Mouse (Mus musculus): ENCODE data around the gene Thbs3.

The Thbs3 gene

DNA sequence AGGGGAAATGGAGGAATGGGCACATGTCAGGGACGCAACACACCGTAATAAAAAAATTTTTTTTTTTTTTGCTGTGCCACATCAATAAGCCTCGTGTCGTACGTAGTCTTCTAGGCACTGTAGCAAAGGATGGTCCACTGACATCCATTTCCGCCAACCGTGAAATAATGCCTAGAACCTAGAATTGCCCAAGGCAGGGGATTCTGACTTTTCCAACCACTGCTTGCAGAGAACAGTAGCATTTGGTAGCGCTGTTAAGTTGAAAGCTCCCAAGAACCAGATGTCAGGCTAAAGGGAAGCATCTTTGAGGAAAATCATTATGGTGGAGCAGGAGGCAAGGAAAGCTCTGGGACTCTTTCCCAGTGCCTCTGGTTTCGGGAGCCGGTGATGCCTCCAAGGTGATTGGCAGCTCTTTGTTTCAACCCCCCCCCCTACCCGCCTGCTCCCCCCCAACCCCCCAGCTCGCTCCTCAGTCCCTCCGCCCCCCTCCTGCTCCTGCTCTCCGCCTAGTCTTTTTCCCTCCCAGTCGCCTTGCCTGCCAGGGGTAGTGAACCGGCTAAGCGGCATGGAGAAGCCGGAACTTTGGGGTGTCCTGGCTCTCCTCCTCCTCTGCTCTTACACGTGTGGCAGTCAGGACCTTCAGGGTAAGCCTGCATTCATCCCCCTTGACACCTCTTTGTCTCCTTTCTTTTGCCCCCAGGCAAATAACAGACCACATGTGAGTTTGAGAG is at the start of gene Thbs3:
Gene Thbs3 (plus strand): TSS at position 500 of the 731 bp plus-strand sequence.
- in situ Hi-C loops (cut with MboI, MseI) = no loop called here

GRCm38 (mm10) chr3:89165268-89165870 is 49.6 kb upstream of the Thbs3 start:
- in situ Hi-C loops (cut with MboI, MseI) = no loop called here

DNA sequence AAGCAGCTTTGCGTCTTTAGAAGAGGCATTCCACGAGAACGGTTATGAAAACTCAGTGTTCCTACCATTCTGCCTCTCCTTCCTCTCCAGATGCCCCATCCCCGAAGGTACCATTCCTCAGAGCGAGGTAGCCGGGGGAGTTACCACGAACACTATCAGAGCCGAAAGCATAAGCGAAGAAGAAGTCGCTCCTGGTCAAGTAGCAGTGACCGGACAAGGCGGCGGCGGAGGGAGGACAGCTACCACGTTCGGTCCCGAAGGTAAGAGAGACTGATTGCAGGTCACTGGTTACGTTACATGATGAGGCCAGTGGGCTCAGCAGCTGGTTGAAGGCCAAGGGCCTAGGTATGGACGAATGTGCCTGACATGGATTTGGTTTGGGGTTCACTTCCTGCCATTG is 48.0 kb upstream of the Thbs3 start:
- in situ Hi-C loops (cut with MboI, MseI) = no loop called here

DNA sequence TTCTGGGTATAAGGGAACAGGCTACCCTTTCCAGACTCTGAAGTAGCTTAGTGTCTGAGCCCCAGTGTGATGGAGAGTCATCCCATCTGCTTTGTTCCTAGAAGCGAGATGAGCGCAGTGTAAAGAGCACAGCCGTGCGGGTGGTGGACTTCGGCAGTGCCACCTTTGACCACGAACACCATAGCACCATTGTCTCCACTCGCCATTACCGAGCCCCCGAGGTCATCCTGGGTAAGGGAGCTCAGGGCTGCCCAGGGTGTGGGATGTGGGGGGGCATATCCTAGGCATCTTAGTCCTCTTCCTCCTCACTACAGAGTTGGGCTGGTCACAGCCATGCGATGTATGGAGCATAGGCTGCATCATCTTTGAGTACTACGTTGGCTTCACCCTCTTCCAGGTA is 40.1 kb upstream of the Thbs3 start:
- in situ Hi-C loops (cut with MboI, MseI) = no loop called here

- in situ Hi-C loops (cut with MboI, MseI) = no loop called here
Observed at GRCm38 (mm10) chr3:89175544-89175943, 39.4 kb upstream of the Thbs3 start.

DNA sequence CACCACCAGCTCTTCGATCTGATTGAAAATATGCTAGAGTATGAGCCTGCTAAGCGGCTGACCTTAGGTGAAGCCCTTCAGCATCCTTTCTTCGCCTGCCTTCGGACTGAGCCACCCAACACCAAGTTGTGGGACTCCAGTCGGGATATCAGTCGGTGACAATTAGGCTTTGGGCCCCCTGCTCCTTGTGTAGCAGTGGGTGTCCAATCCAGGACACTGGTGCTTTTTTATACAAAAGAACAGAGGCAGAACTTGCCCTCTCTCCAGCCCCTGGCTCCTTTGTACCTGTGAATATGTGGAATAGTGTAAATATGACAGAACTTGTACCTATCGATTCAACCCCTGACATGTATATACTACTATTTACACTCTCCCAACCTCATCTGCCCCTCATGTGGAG is 38.6 kb upstream of the Thbs3 start:
- in situ Hi-C loops (cut with MboI, MseI) = no loop called here

GRCm38 (mm10) chr3:89177242-89178106 is 37.5 kb upstream of the Thbs3 start, which contains the start of gene Scamp3:
Gene Scamp3, plus strand, starts transcription at chr3:89177473.
- in situ Hi-C loops (cut with MboI, MseI) = no loop called here

- in situ Hi-C loops (cut with MboI, MseI) = no loop called here
Observed at GRCm38 (mm10) chr3:89178107-89178385, 36.9 kb upstream of the Thbs3 start.

- in situ Hi-C loops (cut with MboI, MseI) = no loop called here
Observed at GRCm38 (mm10) chr3:89179056-89179455, 35.9 kb upstream of the Thbs3 start.

- in situ Hi-C loops (cut with MboI, MseI) = no loop called here
Observed at GRCm38 (mm10) chr3:89181749-89182500, 33.1 kb upstream of the Thbs3 start.

- in situ Hi-C loops (cut with MboI, MseI) = no loop called here
Observed at GRCm38 (mm10) chr3:89182531-89183057, 32.4 kb upstream of the Thbs3 start.

- in situ Hi-C loops (cut with MboI, MseI) = no loop called here
Observed at GRCm38 (mm10) chr3:89183058-89183958, 31.7 kb upstream of the Thbs3 start, which contains the start of gene Fam189b. Gene Fam189b, plus strand, starts transcription at chr3:89183143.

GRCm38 (mm10) chr3:89183959-89184315 is 31.0 kb upstream of the Thbs3 start:
- in situ Hi-C loops (cut with MboI, MseI) = no loop called here

- in situ Hi-C loops (cut with MboI, MseI) = no loop called here
Observed at GRCm38 (mm10) chr3:89187197-89187596, 27.8 kb upstream of the Thbs3 start.

DNA sequence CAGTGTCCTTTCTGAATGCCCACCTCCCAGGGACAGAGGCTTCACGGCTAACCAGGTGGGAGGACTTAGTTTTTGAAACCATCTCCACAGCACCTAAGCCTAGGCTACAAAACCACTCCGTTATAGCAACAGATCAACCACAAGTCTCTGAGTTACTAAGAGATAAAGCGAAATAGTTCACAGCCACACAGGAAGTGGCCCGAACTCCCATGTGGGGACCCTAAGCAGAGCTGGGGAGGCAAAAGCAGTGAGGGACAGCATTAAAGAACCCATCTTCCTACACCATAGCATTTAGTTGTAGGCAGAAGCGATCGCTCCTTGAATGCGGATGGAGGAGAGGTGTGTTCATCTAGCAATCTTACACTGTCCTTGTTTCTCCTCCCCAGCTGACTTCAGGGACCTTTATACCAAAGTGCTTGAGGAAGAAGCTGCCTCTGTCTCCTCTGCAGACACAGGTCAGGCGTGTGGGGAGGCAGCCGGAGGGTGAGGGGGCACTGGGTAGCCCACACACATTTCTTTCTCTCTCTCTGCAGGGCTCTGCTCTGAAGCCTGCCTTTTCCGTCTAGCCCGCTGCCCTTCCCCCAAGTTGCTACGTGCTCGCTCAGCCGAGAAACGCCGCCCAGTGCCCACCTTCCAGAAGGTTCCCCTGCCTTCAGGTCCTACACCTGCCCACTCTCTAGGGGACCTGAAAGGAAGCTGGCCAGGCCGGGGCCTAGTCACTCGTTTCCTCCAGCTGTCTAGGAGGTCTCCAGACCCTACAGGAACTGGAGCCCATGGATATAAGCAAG is 27.1 kb upstream of the Thbs3 start:
- in situ Hi-C loops (cut with MboI, MseI) = no loop called here

GRCm38 (mm10) chr3:89188478-89188875 is 26.5 kb upstream of the Thbs3 start:
- in situ Hi-C loops (cut with MboI, MseI) = no loop called here

DNA sequence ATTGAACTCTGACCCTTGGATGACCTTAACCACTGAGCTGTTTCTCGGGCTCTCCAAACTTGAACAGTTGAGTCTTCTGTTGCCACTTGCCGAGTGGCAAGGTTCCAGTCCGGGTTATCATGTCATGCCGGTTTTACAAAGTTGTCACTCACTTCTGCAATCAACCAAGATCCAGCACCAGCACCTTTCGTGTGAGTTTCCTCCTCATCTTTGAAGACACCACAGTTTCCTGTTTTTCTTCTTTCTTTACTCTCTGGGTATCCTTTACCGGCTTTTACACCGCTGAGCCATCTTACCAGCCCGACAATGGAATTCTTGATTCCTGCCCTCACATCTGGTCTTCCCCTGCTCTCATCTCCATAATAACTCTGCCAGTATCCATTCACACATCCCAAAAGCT is 24.5 kb upstream of the Thbs3 start:
- in situ Hi-C loops (cut with MboI, MseI) = no loop called here

DNA sequence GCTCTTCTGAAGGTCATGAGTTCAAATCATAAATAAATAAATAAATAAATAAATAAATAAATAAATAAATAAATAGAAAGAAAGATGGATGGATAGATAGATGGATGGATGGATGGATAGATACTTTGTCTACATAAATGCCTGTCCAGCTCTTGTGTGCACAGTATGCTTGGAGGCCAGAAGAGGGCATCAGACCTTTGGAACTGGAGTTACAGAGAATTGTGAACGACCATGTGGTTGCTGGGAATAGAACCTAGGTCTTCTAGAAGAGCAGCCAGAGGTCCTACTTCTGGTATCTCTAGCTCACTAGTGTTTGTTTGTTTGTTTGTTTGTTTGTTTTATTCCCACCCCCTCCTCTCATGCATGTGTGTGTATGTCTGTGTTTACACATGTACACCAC is 21.6 kb upstream of the Thbs3 start:
- in situ Hi-C loops (cut with MboI, MseI) = no loop called here

DNA sequence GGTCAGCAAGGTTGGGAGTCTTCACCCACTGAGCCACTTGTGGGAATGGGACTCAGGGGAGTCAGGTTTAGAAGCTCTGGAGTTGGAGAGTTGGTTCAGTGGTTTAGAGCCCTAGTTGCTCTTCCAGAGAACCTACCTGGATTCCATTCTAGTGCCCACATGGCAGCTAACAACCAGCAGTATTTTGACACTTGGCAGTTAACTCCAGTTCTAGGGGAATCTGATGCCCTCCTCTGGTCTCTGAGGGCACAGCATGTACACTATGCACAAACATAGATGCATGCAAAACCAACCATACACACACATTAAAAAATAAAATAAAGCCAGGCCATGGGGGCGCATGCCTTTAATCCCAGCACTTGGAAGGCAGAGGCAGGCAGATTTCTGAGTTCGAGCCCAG is 21.1 kb upstream of the Thbs3 start:
- in situ Hi-C loops (cut with MboI, MseI) = no loop called here

All from T-helper 17 cell (primary cell).